Mouse (Mus musculus) erythroblast, embryonic 14.5 days (primary cell): ENCODE measurements around the gene Pwwp2a. TPM values are rescaled to one million over a fixed set of nuclear protein-coding genes. Genes with fewer than 3 reads are reported as not detected.

Experiments
- H3K27me3 ChIP-seq: 2 replicates; pipeline ENCODE4 v1.6.1; 2012; ENCODE audit warnings: inconsistent platforms; ENCODE audit not compliant: control insufficient read depth
- H3K36me3 ChIP-seq: 2 replicates; pipeline ENCODE4 v1.6.1; 2012; ENCODE audit warnings: mild to moderate bottlenecking, inconsistent platforms; ENCODE audit not compliant: control insufficient read depth
- H3K4me1 ChIP-seq: 2 replicates; pipeline ENCODE4 v1.6.1; 2012; ENCODE audit warnings: inconsistent platforms; ENCODE audit not compliant: control insufficient read depth
- H3K4me3 ChIP-seq: replicated peaks from 2 replicates; pipeline ENCODE3; 2012; ENCODE audit warnings: moderate library complexity, mild to moderate bottlenecking, inconsistent platforms
- H3K9me3 ChIP-seq: 2 replicates; pipeline ENCODE4 v1.6.1; 2012; ENCODE audit warnings: low read length, inconsistent platforms, mixed read lengths; ENCODE audit not compliant: control insufficient read depth
- GATA1 ChIP-seq: IDR thresholded peaks from 2 replicates; pipeline ENCODE4 v1.6.1; 2012; ENCODE audit warnings: low read length, inconsistent platforms, mixed read lengths
- TAL1 ChIP-seq: IDR thresholded peaks from 3 replicates; pipeline ENCODE4 v1.6.1; 2012; ENCODE audit warnings: low read length, inconsistent platforms, mixed read lengths
- polyA plus RNA-seq: library from polyadenylated mRNA; stranded (reverse); fragments of >175 nt; gene quantifications from 2 replicates; pipeline ENCODE4 v1.2.3, GENCODE M21; 2012

Gene Pwwp2a
- polyA plus RNA-seq, 1 experiment, result 0.51 TPM

DNA sequence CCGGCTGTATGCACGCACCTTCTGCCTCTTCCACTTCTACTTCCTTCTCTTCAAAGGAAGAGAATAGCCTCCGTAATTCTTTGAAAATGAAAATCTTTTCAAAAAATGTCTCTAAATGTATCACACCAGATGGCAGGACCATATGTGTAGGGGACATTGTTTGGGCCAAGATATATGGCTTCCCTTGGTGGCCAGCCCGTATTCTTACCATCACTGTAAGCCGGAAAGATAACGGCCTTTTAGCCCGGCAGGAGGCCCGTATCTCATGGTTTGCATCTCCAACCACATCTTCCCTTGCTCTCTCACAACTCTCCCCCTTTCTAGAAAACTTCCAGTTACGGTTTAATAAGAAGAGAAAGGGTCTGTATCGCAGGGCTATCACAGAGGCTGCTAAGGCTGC is 24.0 kb downstream of the Pwwp2a start:
- TF ChIP-seq TAL1 (no peak), GATA1 (no peak)
- H3K27me3 ChIP-seq, result no peaks in the 10 kb centered on the region
- no peak overlapping the region for H3K4me3 ChIP-seq
- H3K9me3 ChIP-seq, result no peaks in the 10 kb centered on the region
- peaks cover 77% of the 10 kb centered on the region for H3K36me3 ChIP-seq
- H3K4me1 ChIP-seq, result no peaks in the 10 kb centered on the region; the same call in 1 of the 2 replicates

DNA sequence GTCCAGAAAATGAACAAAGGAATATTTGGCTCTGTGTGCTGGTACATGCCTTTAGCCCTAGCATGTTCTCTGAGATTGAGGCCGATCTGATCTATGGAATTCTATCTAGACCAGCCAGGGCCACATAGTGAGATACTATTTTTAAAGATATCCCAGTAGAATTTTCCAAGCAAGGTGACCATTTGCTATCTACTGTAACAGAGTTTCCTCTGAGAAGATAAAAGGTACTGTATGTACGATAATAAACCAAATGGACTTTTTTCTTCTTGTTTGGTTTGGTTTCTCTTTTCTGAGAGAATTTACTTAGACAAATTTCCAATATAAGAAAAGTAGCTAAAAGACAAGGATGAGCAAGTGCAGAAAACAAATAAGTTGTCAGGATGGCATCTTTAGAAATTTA is 26.6 kb downstream of the Pwwp2a start:
- no peaks in the 10 kb centered on the region for H3K27me3 ChIP-seq
- peaks cover 78% of the 10 kb centered on the region for H3K36me3 ChIP-seq
- H3K4me3 ChIP-seq, result no peak overlapping the region
- no peaks in the 10 kb centered on the region for H3K9me3 ChIP-seq
- TF ChIP-seq GATA1, result no peak
- TF ChIP-seq TAL1, result no peak
- H3K4me1 ChIP-seq, result no peaks in the 10 kb centered on the region; the same call in 1 of the 2 replicates

DNA sequence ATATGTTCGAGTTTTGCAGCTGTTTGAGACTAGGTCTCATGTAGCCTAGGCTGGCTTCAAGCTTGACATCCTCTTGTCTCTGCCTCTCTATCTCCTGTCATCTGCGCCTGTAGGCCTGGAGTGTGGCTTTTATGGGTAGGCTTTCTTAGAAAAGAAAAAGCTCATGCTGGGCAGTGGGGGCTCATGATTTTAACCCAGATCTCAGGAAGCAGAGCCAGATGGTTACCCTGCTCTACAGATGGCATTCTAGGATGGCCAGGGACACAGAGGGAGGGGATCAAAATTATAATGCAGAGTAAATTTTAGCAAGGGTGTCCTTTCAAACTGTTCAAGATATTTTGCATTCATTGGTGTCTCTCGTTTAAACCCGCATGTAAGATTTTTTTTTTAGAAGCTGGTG is 30.4 kb downstream of the Pwwp2a start:
- no peak overlapping the region for H3K4me3 ChIP-seq
- no peaks in the 10 kb centered on the region for H3K9me3 ChIP-seq
- H3K4me1 ChIP-seq, result no peaks in the 10 kb centered on the region
- TF ChIP-seq GATA1, result no peak
- no peak for TF ChIP-seq TAL1
- H3K27me3 ChIP-seq, result no peaks in the 10 kb centered on the region
- peaks cover 78% of the 10 kb centered on the region for H3K36me3 ChIP-seq

DNA sequence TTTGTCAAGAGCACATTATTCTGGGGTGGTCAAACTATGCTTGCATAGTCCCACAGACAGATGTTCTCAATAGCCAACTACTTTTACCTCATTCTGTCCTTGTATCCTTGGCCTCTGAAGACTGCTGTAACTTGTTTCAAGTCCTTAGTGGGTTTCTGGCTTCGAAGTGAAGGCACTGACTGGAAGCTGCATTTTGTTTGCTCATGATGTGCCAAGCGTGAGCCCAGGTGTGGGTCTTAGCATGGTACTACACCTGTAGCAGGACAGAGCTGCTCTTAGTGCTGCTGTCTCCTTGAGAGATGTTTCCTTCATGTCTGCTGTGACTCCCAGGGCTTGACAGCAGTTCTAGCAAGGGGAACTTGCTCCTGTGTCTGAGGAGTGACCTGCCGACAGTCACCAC is 41.6 kb downstream of the Pwwp2a start:
- Histone ChIP-seq H3K4me3 (no peak overlapping the region), H3K36me3 (peaks cover 61% of the 10 kb centered on the region), H3K27me3 (no peaks in the 10 kb centered on the region), H3K4me1 (no peaks in the 10 kb centered on the region; the same call in 1 of the 2 replicates), H3K9me3 (no peaks in the 10 kb centered on the region)
- TF ChIP-seq TAL1 (no peak), GATA1 (no peak)

DNA sequence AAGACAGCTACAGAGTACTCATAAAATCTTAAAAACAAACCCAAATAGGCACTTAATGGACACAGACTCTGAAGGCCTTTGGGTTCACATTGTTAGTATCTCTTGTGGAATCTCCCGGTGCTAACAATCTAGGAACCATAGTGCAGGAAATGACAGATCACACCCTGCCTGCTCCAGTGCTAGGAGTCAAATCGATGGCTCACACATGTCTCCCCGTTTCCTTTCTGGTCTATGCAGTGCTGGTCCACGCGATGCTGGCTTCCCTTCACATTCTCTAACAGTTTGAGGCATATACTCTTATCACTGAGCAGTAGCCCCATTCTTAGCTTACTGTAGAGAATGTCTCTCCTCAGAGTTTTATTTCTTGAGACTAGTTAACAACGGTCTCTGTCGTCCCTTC is 46.0 kb downstream of the Pwwp2a start:
- Histone ChIP-seq H3K27me3 (no peaks in the 10 kb centered on the region), H3K36me3 (peaks cover 69% of the 10 kb centered on the region), H3K4me3 (no peak overlapping the region), H3K9me3 (no peaks in the 10 kb centered on the region), H3K4me1 (no peaks in the 10 kb centered on the region; the same call in 1 of the 2 replicates)
- TF ChIP-seq GATA1 (no peak), TAL1 (no peak)

DNA sequence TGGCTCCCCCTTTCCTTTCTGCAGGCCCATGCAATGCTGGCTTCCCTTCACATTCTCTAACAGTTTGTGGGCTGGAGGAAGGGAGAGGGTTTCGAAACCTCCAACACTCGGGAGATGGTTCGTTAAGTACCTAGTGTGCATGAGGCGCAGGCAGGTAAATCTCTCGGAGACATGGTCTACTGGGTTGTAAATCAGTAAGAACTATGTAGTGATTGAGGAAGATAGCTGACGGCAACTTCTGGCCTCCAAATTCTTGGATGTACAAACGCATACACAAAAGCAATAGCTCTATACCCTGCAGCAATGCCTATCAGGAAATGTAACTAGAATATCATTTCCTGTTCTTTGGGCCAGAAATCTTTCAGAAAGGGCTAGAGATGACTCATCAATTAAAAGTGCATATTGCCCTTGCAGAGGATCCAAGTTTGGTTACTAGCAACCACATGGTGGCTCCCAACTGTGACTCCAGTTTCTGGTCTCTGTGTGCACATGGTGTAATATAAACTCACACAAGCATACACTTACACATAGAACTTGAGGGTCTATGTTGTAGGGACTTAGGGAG is 47.0 kb downstream of the Pwwp2a start:
- no peaks in the 10 kb centered on the region for H3K9me3 ChIP-seq
- no peaks in the 10 kb centered on the region; the same call in 1 of the 2 replicates for H3K4me1 ChIP-seq

DNA sequence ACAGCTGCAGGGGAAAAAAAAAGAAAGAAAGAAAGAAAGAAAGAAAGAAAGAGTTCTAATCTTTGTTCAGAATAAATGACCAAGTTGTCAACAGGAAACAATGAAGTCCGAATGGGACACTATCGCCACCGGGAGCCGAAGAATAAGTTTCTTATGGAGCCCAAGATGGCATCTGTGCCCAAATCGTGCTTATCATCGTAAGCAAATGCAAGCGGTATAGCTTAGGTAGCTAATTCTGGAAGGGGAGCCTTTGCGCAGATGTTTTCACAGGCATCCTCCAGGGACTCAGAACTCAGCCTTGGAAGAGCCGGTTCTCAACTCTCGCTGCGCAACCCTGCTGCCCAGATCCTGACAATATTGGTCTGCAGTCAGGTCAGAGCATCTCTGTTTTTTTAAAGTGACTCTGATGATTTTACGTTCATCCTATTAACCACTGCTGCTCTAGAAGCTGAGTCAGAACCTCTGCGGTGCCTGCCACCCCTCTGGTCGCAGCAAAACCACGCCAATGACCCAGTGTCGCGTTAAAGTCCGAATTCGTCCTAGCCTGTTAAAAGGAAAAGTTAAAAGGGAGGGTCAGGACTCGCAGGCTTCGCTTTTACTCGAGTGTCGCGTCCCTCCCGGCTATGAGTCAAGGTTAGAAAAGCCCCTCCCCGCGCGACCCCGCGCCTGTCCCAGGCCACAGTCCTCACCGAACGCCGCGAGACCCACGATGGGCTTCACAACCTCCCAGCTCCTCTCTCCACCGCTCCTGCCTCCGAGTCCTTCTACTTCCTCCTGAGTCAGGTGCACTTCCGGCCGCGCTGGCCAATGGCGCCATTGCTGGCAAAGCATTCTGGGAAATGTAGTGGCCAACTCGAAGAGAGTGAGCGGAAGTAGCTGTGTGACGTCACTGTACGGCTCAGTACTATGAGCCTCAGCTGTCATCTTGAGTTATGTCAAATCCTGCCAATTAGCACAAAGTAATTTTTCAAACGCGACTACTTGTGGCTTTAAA is 65.7 kb downstream of the Pwwp2a start, which contains the start of gene Ttc1:
Ttc1 (minus strand) TSS at position 776 of the 994 bp plus-strand sequence.
- Histone ChIP-seq H3K9me3 (no peaks in the 10 kb centered on the region), H3K4me3 (peak within 1 kb of the TSS; percentile 79), H3K36me3 (peaks cover 28% of the 10 kb centered on the region), H3K4me1 (peaks cover 15% of the 10 kb centered on the region), H3K27me3 (peaks cover 1% of the 10 kb centered on the region)
- no peak for TF ChIP-seq GATA1

More for the DNA sequence above, 47.0 kb downstream of the Pwwp2a start:
- H3K4me3 ChIP-seq, result no peak overlapping the region
- TF ChIP-seq TAL1, result no peak
- no peak for TF ChIP-seq GATA1
- peaks cover 71% of the 10 kb centered on the region for H3K36me3 ChIP-seq
- no peaks in the 10 kb centered on the region for H3K27me3 ChIP-seq

DNA sequence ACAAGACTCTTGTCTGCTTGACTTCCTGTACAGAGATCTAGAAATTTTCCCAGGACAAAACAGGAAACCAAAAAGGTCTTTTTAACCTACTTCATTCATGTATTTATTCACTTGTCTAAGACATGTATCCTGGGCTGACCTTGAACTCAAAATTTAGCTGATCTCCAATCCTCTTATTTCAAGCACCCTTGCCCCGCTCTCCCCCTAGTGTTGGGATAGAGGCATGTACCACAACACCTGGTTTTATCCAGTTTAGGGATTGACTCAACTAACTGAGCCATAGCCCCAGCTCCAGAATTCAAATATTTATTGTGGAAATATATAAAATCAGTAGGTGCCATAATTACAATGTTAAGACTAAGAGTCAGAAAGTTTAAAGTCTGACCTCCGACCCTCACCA is 69.7 kb downstream of the Pwwp2a start:
- TF ChIP-seq GATA1 (no peak), TAL1 (no peak)
- Histone ChIP-seq H3K4me1 (peaks cover 13% of the 10 kb centered on the region), H3K36me3 (no peaks in the 10 kb centered on the region), H3K4me3 (no peak overlapping the region), H3K27me3 (peaks cover 12% of the 10 kb centered on the region), H3K9me3 (no peaks in the 10 kb centered on the region)

DNA sequence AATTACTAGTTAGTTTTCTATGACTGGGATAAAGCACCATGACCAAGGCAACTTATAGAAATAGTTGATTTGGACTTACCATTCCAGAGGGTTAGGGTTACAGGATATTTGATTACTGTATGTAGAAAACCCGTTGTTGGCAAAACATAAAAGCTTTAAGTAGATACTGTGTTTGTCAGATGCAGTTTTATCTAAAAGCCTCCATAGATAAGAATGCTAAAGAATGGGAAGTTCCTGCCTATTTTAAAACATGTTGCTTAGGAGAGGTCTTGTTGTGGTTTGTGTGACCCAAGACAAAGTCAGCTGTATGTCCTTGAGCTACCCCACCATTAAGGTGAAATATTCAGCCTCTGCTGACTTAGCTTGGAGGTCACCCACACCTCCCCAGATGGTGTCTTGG is 72.8 kb downstream of the Pwwp2a start:
- no peak overlapping the region for H3K4me3 ChIP-seq
- TF ChIP-seq GATA1, result no peak
- TF ChIP-seq TAL1, result no peak
- H3K27me3 ChIP-seq, result peaks cover 12% of the 10 kb centered on the region
- no peaks in the 10 kb centered on the region for H3K9me3 ChIP-seq
- no peaks in the 10 kb centered on the region for H3K36me3 ChIP-seq
- no peaks in the 10 kb centered on the region for H3K4me1 ChIP-seq
